17 mouse cellular contexts compared by ENCODE assay signal in the genomic region with DNA sequence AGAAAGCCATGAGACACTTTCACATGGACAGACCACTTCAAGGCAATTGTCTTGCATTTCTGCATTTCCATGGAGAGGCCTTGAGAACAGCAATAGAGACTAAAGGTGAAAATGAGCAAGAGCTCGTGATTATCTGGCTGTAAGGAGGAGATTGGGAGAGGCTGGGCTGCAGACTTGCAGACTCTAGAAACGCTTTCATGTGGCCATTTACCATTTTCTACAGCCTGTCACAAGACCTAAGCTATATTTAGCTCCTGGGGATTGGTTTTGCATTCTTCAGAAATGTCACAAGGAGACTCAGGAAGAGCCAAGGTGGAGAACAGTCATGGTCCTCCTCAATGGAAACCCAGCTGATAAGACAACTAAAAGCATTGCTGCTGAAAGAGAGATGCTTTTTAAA.
"Had no signal": no experiment of that assay in that cellular context is flagged by ENCODE, and none has a peak within 500 bp of the region (broad histone marks: within the 10 kb centered on the region; RNA-seq: fewer than 3 reads in every experiment).

No protein-coding gene starts in this region.

- H3K4me2 ChIP-seq: lung, embryonic 15.5 days; midbrain, embryonic 11.5 days; midbrain, embryonic 13.5 days; midbrain, embryonic 15.5 days; neural tube, embryonic 12.5 days had no signal

- H3K4me1 ChIP-seq: lung, embryonic 15.5 days; megakaryocyte, embryonic 14.5 days; midbrain, embryonic 13.5 days; midbrain, embryonic 15.5 days; neural tube, embryonic 12.5 days had no signal

- DNase-seq: liver, postnatal 0 days; lung, adult 2 months; lung, postnatal 14 days; lung, postnatal 36 days; right cerebral cortex, postnatal 14 days; spleen, adult 18-20 months; thymus, adult 18-20 months; thymus, postnatal 14 days; thymus, postnatal 36 days had no signal

- H3K9me3 ChIP-seq: lung, embryonic 15.5 days; midbrain, embryonic 13.5 days; midbrain, embryonic 15.5 days; neural tube, embryonic 12.5 days had no signal

- H3K36me3 ChIP-seq: midbrain, embryonic 13.5 days; midbrain, embryonic 15.5 days; neural tube, embryonic 12.5 days had no signal

- H3K4me3 ChIP-seq: lung, embryonic 15.5 days; megakaryocyte, embryonic 14.5 days; midbrain, embryonic 13.5 days; midbrain, embryonic 15.5 days; neural tube, embryonic 12.5 days had no signal

- H3K9ac ChIP-seq: liver, postnatal 0 days; lung, embryonic 15.5 days; midbrain, embryonic 13.5 days; midbrain, embryonic 15.5 days; neural tube, embryonic 12.5 days had no signal

- H3K27me3 ChIP-seq: lung, embryonic 15.5 days; megakaryocyte, embryonic 14.5 days; midbrain, embryonic 13.5 days; midbrain, embryonic 15.5 days; neural tube, embryonic 12.5 days had no signal

- ATAC-seq: liver, postnatal 0 days; lung, postnatal 0 days; midbrain, embryonic 13.5 days; midbrain, embryonic 15.5 days had no signal

- H3K27ac ChIP-seq: lung, embryonic 15.5 days; macrophage; midbrain, embryonic 13.5 days; midbrain, embryonic 15.5 days; neural tube, embryonic 12.5 days had no signal
